Mouse (Mus musculus) layer of hippocampus, adult 6 months (tissue): ENCODE data around the gene Hsf5. TPM values are rescaled to one million over a fixed set of nuclear protein-coding genes. Genes with fewer than 3 reads are reported as not detected.

ENCODE experiments used
- long read RNA-seq, 2 experiments: library from polyadenylated mRNA; unstranded; transcript quantifications; one replicate each; pipeline ENCODE4 v2.0.0; 2019 to 2020
- polyA plus RNA-seq: library from polyadenylated mRNA; unstranded; fragments of <200 nt; fragmentation: Nextera tagmentation; gene quantifications from 2 replicates; pipeline ENCODE4 v1.2.3, GENCODE M21; 2021

Gene Hsf5
- polyA plus RNA-seq, result 0.09 and 0.10 TPM in 2 replicates
- long read RNA-seq, experiment 1, partial matches to known transcripts, result 1 of 1 reads
- long read RNA-seq, experiment 1, other reads (novel, unspliced or antisense), result 0 of 1 reads
- long read RNA-seq, experiment 2, result 0 reads

GRCm38 (mm10) chr11:87616790-87617474 lies at the start of gene Hsf5:
TSS of gene Hsf5 (plus strand) at chr11:87617164.

GRCm38 (mm10) chr11:87568255-87568953 lies 48.6 kb upstream of the Hsf5 start, which contains the start of gene Sept4:
TSS of gene Sept4 (plus strand) at chr11:87568903.

GRCm38 (mm10) chr11:87591526-87592353 lies 25.2 kb upstream of the Hsf5 start, which contains the start of gene Mtmr4:
TSS of gene Mtmr4 (plus strand) at chr11:87592162.

GRCm38 (mm10) chr11:87662407-87662806 lies 45.4 kb downstream of the Hsf5 start, which contains the start of gene Rnf43:
TSS of gene Rnf43 (plus strand) at chr11:87662722.

Other genes starting within 250 kb of the Hsf5 start
- gene Rad51c, start 212.2 kb upstream of the Hsf5 start, polyA plus RNA-seq, result 1.4 and 1.9 TPM in 2 replicates
- gene Tex14, start 212.1 kb upstream of the Hsf5 start, polyA plus RNA-seq, result 0.08 and 0.31 TPM in 2 replicates
- gene Gm11492, start 50.5 kb upstream of the Hsf5 start, polyA plus RNA-seq, result not detected in 2 replicates
- 171 and 207 TPM in 2 replicates for gene Sept4, start 48.3 kb upstream of the Hsf5 start, polyA plus RNA-seq
- gene Mtmr4, start 25.0 kb upstream of the Hsf5 start, polyA plus RNA-seq, result 11.0 and 12.7 TPM in 2 replicates
- 0.70 and 1.2 TPM in 2 replicates for gene Rnf43, start 45.6 kb downstream of the Hsf5 start, polyA plus RNA-seq
- gene Supt4a, start 120.4 kb downstream of the Hsf5 start, polyA plus RNA-seq, result 231 and 250 TPM in 2 replicates
- 5.9 and 6.1 TPM in 2 replicates for gene Tspoap1, start 143.4 kb downstream of the Hsf5 start, polyA plus RNA-seq
- 0.18 and 0.24 TPM in 2 replicates for gene Mpo, start 176.4 kb downstream of the Hsf5 start, polyA plus RNA-seq
- gene Lpo, start 211.1 kb downstream of the Hsf5 start, polyA plus RNA-seq, result 0.59 and 0.65 TPM in 2 replicates
- 2.6 and 2.7 TPM in 2 replicates for gene Mks1, start 236.1 kb downstream of the Hsf5 start, polyA plus RNA-seq